Mouse (Mus musculus) adrenal gland, postnatal 25 days (tissue): ENCODE results near the gene Cyp4f14. TPM values are rescaled to one million over a fixed set of nuclear protein-coding genes. Genes with fewer than 3 reads are reported as not detected.

Source experiments
- DNase-seq: peaks from one replicate; pipeline ENCODE4 v3.0.0; 2021; ENCODE audit warnings: mixed read lengths
- long read RNA-seq: library from polyadenylated mRNA; stranded (forward); transcript quantifications from one replicate; pipeline ENCODE4 v2.0.0, GENCODE M21; 2021
- total RNA-seq: library from RNA; stranded (reverse); gene quantifications from 2 replicates; pipeline ENCODE4 v1.2.3, GENCODE M21; 2021

Gene Cyp4f14
- total RNA-seq: 9.4 and 12.7 TPM in 2 replicates
- long read RNA-seq, transcript Cyp4f14-202 (13 exons, 2,207 nt): minor isoform, 29 of 164 reads
- long read RNA-seq, transcript Cyp4f14-204 (13 exons, 2,034 nt): minor isoform, 10 of 164 reads
- long read RNA-seq, transcript Cyp4f14-201 (12 exons, 2,221 nt): major isoform, 79 of 164 reads
- long read RNA-seq, transcript Cyp4f14-206 (13 exons, 2,033 nt): minor isoform, 7 of 164 reads
- long read RNA-seq, partial matches to known transcripts: 16 of 164 reads
- long read RNA-seq, other reads (novel, unspliced or antisense): 23 of 164 reads

DNA sequence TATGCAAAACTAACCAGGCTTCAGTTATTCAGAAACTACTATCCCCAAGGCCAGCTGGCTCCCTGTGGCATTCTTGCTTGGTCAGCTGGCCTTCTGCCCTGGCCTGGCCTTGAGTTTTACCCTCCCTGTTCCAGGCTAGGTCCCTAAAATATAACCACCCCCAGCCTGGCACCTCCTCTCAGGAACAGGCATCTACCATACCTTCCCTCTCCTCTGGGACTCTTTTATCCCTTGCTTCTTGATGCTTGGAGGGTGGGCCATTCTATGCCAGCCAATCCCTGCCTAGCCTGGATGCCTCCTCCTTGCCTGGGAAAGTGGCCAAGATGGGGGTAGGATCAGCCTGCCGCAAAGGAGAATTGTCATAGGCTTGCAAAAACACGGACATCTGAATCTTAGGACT, at the start of gene Cyp4f14:
Cyp4f14 (minus strand) TSS at position 212 of the 400 bp plus-strand sequence.
- DNase-seq: peak; percentile 79

DNA sequence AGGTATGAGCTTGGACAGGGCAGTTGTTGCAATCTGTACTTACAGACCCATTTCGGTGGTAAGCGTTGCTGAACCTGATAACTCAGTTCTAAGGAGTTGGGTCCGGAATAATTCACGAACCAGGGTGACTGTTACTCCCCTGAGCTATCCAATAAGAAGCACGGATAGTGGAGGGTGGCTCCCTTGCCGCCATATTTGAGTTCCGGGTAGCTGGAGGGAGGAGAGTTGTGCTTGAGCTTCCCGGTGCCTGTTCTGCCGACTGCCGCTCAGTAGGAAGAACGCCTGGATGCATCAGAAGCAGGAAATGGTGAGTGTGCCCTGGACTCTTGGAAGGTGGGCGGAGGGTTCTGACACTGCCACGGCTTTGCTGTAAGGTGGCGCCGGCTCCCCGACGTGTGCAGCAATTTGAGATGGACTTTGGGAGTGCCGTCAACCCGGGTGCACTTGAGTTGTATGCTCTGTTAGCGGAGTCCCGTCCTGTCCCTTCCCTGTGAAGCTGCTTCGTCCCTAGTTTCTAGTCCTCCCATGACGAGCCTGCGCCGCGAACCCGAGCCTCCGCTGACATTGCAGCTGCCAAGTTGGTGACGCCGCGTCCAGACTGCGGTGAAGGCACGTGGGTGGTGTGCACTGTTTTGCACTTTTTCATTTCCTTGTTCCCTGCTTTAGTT, 48.6 kb upstream of the Cyp4f14 start, which contains the start of gene Zfp472:
Zfp472 (plus strand) TSS at position 192 of the 668 bp plus-strand sequence.
- peak; percentile 78 for DNase-seq

DNA sequence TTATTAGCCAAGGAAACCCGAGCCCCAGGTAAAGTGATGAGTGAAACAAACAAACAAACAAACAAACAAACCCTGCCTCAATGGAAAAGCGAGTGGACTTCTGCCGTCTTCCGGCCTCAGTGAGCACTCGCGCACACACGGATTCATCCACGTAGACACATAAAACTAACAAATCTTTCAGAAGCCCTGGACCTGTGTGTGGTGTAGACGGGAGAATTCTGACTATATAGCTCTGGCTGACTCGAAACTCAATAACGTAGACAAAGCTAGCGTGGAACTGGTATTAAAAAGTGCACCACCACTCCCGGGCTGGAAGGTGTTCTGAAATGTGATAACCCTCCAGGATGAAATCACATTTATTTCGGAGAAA, 48.1 kb upstream of the Cyp4f14 start:
- DNase-seq: peak; percentile 16

DNA sequence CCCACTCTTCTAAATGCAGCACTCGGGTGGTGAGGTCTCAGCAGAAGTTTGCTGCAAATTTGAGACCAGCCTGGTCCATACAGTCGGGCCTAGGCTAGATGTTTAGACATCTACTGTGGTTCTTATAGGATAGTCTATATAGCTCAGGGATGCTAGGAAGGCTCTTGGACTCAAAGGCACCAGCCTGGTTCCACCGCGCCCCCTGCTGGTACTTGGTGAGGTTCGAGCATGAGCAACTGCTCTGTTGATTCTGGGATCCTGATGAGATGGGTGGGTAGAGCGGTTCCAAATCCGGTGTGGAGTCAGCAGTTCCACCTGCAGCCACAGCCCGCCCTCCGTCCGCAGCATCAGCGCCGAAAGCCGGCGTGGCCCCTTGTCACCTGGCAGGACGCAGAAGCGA, 34.3 kb upstream of the Cyp4f14 start:
- peak; percentile 94 for DNase-seq

DNA sequence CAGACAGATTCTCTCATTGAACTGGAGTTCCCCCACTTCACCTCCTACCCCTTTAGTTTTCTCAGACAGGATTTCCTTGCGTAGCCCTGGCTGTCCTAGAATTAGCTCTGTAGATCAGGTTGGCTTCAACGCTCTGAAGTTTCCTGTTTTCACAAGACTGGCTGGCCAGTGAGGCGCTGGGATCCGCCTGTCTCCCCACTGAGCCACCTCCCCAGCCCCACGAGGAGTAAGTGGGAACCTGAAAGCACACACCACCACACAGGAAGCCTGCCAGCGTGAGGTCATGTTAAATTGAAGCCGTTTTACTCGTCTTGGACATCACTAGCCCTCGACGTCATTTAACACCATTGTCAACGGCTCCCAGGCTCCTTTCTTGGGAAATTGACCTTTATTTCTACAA, 33.9 kb upstream of the Cyp4f14 start:
- DNase-seq: no peak

DNA sequence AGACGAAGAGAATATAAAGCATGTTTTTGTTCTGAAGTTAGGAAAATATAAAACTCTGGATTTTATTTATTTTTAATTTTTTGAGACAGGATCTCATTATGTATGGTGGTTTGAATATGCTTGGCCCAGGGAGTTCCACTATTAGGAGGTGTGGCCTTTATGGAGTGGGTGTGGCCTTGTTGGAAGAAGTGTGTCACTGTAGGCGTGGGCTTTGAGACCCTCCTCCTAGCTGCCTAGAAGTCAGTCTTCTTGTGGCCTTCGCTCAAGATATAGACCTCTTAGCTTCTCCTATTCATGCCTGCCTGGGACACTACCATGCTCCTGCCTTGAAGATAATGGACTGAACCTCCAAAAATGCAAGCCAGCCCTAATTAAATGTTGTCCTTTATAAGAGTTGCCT, 33.0 kb upstream of the Cyp4f14 start:
- no peak for DNase-seq

DNA sequence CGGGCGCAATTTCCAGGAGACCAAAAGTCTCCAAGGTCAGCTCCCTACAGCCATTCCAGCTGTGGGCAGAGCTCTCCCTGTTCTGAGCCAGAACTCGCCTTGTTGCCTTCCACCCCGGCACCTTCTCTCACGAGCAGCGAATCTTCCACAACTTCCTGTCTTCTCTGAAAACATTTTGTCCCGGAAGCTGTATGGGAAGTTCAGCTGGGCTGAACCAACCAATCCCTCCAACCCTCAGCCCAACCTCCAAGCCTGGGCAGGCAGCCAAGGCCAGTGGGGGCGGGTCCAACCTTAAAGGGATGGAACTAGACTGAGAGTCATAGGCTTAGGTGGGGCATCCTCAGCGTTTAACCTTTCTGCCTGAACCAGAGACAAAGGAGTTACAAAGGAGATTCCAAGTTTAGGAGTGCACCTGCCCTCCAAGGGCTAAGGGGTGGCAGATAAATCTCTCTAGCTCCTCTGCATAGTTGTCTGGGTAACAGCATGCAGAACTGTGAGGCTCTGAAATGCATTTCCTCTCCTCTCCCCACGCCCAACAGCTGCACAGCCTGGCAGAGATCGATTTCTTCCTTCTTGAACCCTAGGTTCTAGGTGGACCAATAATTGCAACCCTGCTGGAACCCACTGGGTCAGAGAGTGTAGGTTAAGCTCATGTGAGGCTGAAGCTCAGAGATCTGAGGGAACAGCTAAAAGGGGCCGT, 30.2 kb upstream of the Cyp4f14 start, which contains the start of gene Cyp4f13:
Cyp4f13 (minus strand) TSS at position 188 of the 700 bp plus-strand sequence.
- DNase-seq: peak; percentile 100

DNA sequence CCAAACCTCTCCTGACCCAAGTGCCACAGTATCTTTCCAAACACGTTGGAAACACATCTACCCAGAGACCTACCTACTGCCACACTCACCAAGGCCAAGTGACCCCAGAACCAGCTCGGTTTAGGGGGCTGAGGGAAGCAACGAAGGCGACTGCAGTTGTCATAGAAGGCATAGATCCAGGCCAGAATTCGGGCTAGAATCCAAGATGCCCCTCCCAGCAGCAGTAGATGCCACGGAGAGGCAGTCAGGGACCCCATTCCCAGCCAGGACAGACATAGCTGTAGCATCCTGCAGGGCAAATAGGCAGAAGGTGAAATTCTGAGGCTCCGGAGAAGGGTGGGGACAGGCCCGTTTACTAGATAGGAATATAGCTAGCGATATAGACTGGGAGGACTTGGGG, 29.6 kb upstream of the Cyp4f14 start:
- DNase-seq: no peak

DNA sequence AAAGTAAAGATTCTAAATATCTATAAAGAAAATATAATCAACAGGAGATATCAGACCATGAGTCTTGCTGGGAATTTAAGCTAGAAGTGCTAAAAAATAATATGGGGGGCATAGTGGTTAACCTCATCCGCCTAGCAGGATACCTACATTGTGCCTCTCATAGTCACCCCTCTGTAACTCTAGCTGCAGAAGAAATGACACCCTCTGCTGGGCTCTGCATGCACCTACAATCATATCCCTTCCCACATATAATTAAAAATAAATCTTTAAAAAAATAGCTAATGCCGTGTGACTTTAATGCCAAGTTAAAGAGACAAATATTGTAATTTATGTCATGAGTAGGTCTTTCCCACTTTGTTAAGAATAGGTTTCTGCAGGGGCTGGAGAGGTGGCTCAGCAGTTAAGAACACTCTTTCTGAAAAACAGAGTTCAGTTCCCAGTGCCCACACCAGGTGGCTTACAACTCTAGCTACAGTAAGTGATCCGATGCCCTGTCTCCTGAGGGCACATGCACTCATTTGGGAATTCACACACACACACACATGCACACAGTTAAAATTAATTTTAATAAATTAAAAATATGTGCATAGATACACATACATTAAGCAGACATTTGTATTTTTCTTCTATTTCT, 27.4 kb upstream of the Cyp4f14 start:
- no peak for DNase-seq

DNA sequence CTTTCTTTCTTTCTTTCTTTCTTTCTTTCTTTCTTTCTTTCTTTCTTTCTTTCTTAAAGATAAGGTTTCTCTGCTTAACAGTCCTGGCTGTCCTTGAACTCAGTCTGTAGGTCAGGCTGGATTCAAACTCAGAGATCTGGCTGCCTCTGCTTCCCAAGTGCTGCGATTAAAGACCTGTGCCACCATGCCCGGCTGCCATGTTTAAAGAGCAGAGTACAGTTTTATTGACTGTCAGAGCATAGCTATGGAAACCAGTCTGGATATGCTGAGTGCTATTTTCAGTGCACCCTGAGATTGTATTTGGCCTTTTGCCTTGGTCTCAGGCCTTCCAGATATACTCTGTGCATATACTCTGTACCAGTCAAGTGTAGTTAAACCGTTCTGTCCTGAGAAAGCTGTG, 26.5 kb upstream of the Cyp4f14 start:
- DNase-seq: no peak

DNA sequence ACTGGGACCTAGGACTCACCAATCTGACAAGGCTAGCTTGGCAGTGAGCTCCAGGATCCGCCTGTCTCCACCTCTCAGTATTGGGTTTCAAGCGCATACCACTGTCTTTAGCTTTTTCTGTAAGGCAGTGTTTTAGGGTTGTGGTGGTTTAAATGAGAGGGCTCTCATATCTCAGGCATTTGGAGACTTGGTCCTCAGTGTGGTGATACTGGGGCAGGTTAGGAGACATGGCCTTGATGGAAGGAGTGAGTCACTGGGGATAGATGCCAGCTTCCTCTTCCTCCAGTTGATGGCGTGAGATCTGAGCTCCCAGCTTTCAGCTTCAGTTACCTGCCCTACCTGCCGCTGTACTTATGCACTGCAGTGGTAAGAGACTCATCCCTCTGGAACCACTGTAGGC, 22.7 kb upstream of the Cyp4f14 start:
- DNase-seq: no peak

DNA sequence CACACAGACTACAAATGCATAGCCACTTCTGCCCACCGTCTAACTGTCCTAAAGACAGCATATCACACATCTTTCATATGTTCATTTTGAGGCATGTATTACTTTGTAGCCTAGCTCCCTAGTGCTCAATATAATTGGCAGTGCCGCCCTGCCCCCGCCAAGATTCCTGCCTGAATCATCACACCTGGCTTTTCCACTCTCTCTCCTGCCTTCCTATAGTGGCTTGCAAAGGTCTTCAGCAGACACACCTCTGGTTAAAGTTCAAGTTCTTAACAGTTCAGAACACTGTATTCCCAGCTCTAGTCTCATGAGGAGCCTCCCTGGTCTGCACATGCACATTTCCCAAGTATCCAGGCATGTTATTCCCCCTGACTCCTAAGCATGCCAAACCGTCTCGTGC, 10.7 kb upstream of the Cyp4f14 start:
- no peak for DNase-seq

DNA sequence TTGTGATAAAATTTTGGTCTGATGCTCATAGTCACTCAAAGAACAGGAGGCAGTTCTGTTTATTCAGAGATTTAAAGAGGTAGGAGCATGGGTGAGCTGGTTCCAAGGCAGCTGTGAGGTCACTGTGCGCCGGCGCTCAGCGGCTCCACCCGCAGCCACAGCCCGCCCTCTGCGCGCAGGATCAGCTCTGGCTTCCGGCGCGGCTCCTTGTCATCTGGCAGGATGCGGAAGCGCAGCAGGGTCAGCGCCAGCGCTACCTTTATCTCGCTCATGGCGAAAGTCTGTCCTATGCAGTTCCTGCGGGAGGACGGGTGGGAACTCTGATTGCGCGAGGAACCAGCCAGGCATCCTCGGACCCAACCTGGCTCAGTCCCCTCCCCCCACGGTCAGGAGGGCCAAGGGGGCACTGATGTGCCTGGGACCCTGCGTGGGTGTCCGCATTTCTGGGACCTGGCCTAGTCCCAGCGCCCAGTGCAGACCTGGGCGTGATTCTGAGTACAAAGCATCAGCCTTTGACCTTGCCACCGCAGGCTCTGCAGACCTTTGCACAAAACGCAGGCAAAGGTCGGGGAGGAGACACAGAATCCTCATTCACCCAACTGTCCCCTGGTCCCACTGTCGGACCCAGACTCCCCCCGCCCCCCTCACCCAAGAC, 7.6 kb upstream of the Cyp4f14 start:
- DNase-seq: peak; percentile 78

DNA sequence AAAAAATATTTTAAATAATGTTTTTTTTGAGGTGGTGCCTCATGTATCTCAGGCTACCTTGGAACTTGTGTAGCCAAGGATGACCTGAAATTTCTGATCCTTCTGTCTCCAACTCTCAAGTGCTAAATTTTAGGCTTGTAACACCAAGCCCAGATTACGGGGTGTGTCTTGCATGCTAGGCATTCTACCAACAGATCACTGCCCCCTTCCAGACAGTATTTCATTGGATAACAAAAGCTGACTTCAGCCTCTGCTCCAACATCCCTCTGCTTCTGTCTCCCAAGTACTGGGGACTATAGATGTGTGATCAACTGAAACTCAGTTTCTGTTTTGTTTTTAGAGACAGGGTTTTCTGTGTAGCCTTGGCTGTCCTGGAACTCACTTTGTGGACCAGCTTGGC, 6.5 kb upstream of the Cyp4f14 start:
- DNase-seq: no peak

DNA sequence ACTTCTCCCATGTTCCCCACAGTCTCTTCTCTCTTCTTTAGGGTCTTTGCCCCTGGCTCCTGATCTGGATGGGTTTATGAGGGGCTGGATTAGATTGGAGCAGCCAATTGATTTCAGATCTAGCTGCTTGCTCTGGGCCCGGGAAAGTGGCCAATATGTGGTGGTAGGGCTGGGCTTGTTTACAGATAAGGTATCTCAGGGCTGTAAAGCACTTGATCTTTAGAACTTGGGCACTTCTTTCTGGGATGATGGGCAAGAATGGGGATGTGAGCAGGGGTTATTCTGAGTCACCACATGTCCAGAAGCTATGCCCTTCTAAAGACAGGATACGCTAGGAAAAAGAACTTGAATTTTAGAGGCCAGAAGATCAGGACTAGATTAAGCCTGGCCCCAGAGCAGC, 2.0 kb upstream of the Cyp4f14 start:
- no peak for DNase-seq

DNA sequence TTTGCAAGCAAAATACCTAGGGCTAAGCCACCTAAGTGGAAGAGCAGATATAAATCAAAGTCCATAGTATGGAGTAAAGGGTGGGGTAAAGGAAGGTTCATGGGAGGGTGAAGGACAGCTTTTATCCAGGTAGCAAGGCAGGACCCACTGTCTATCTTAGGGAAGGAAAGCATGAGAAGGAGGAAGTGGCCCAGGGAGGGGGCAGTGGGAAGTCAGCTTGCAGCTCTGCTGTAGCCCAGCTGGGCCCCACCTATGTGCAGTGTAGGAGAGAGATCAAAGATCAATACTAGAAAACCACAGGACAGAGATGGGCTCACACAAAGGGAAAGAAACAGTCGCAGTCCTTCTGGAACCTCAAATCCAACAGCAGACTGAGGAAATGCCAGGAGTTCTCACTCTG, 1.1 kb downstream of the Cyp4f14 start:
- no peak for DNase-seq

DNA sequence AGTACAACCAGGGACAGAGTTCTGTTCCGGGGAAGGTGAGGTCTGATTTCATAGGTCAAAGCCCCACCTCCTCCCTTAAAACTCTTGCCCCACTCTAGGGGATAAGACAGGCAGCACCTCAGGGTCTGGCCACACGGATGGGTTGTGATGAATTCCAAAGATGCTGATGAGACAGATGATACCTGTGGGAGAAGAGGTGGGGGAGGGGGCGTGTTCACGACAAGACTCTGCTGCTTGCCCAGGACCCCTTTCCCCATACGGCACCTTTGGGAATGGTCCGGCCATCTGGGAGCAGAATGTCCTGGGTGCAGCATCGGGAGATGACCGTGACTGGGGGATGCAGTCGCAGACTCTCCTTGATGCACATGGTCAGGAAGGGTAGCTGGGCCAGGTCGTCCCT, 11.0 kb downstream of the Cyp4f14 start:
- DNase-seq: no peak

DNA sequence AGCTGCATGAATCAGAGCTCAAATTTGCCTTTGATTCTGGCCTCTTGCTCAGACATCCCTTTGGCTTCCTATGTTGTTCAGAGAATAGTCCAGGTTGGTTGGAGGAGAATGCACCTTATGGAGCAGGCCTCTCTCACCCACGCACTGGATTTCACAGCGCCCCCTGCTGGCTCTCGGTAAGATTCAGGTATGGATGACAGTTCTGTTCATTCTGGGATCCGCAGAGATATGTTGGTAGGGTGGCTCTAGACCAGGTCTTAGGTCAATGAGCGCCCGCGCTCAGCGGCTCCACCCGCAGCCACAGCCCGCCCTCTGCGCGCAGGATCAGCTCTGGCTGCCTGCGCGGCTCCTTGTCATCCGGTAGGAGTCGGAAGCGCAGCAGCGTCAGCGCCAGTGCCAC, 11.9 kb downstream of the Cyp4f14 start:
- DNase-seq: peak; percentile 76

DNA sequence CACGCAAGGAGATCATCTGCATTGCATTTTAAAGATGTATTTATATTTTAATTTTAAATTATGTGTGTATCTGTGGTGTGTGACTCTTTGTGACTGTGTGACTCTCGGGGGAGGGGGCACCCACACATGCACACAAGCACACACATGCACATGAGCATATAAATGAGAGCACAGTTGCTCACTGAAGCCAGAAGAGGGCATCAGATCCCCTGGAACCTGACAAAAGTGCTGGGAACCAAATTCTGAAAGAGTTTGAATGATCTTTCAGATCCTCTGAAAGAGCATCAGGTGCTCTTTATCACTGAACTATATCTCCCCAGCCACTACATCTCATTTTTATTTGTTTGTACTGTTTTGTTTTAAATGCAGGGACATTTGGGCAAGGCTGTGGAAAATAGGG, 12.7 kb downstream of the Cyp4f14 start:
- DNase-seq: no peak

DNA sequence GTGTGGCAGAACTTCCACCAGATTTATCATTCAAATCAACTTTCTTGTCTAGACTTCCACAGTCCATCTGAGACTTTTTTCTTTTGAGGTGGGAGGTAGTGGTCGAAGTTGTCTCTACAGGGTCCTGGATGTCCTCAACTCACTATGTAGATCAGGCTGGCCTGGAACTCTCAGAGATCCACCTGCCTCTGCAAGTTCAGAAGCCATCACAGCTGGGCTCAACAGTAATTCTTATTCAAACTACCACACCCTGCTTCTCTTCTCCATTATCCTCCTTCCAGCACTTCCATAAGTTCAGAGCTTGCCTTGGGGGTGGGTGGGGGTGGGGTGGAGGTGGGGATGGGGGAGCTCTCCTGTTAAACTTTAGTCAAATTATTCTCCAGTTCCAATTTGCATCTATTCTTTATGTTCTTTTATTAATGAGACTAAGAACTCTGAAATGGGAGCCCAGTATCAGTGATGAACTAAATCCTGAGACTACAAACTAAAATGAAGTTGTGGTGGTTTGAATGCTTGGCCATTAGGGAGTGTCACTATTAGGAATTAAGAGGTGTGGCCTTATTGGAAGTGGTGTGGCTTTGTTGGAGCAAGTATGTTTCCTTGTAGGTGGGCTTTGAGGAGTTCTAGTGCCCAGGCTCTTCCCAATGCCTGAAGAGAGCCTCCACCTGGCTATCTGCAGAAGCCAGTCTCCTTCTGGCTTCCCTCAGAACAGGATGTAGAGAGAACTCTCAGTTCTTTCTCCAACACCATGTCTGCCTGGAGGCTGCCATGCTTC, 15.2 kb downstream of the Cyp4f14 start:
- no peak for DNase-seq

DNA sequence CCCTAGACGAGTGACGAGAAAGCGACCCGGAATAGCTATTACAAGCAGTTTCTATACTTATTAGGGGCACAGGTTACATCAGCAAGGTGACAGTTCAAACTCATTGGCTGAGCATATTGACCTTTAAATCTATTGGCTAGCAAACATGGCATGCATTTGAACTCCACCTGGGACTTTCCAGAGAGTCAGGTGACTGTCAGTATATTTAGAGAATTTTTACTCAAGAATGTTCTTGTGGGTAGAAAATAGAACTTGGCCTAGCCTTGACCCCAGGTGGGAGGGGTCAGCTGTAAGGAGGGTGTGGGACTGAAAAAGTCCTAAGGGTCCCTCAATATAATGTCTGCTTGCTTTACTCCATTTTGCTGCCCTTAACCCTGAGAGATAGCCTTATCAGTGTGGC, 21.7 kb downstream of the Cyp4f14 start:
- no peak for DNase-seq

DNA sequence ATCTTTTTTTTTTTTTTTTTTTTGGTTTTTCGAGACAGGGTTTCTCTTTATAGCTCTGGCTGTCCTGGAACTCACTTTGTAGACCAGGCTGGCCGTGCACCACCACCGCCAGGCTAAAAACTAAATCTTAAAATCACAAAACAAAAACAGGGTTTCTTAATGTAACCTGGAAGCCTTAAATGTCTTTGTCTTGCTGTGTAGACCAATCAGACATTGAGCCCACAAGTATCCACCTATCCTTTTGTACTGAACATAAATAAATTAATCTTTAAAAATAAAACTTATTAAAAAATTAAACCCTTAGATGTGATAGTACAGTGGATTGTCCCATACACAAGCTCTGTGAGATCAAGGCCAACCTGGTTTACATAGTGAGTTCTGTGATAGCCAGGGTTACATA, 23.2 kb downstream of the Cyp4f14 start:
- DNase-seq: no peak
